Mouse (Mus musculus): ENCODE results near the gene Ccr8.

Ccr8 gene

GRCm38 (mm10) chr9:120091696-120092238, at the start of gene Ccr8:
Gene Ccr8 (plus strand): TSS chr9:120092114.
- DNase-seq (ENCODE audit: low read depth, low spot score) = no peak

GRCm38 (mm10) chr9:120043115-120043514, 48.8 kb upstream of the Ccr8 start:
- DNase-seq (ENCODE audit: low read depth, low spot score) = no peak

- no peak for DNase-seq (ENCODE audit: low read depth, low spot score)
Observed at GRCm38 (mm10) chr9:120048495-120048894, 43.4 kb upstream of the Ccr8 start.

GRCm38 (mm10) chr9:120049407-120049806, 42.5 kb upstream of the Ccr8 start:
- no peak for DNase-seq (ENCODE audit: low read depth, low spot score)

- no peak for DNase-seq (ENCODE audit: low read depth, low spot score)
Observed at GRCm38 (mm10) chr9:120054545-120055277, 37.2 kb upstream of the Ccr8 start.

- no peak for DNase-seq (ENCODE audit: low read depth, low spot score)
Observed at GRCm38 (mm10) chr9:120056201-120056600, 35.7 kb upstream of the Ccr8 start.

GRCm38 (mm10) chr9:120058730-120059129, 33.2 kb upstream of the Ccr8 start:
- no peak for DNase-seq (ENCODE audit: low read depth, low spot score)

GRCm38 (mm10) chr9:120064317-120064716, 27.6 kb upstream of the Ccr8 start:
- no peak for DNase-seq (ENCODE audit: low read depth, low spot score)

GRCm38 (mm10) chr9:120067609-120068008, 24.3 kb upstream of the Ccr8 start:
- no peak for DNase-seq (ENCODE audit: low read depth, low spot score)

GRCm38 (mm10) chr9:120068047-120068446, 23.9 kb upstream of the Ccr8 start:
- DNase-seq (ENCODE audit: low read depth, low spot score) = no peak

- DNase-seq (ENCODE audit: low read depth, low spot score) = no peak
Observed at GRCm38 (mm10) chr9:120069779-120070178, 22.1 kb upstream of the Ccr8 start, which contains the start of gene Cx3cr1. Gene Cx3cr1 (minus strand): TSS chr9:120069879.

- DNase-seq (ENCODE audit: low read depth, low spot score) = no peak
Observed at GRCm38 (mm10) chr9:120071251-120071650, 20.7 kb upstream of the Ccr8 start.

GRCm38 (mm10) chr9:120073169-120073568, 18.7 kb upstream of the Ccr8 start:
- DNase-seq (ENCODE audit: low read depth, low spot score) = peak; percentile 62

GRCm38 (mm10) chr9:120074516-120074915, 17.4 kb upstream of the Ccr8 start:
- no peak for DNase-seq (ENCODE audit: low read depth, low spot score)

- DNase-seq (ENCODE audit: low read depth, low spot score) = no peak
Observed at GRCm38 (mm10) chr9:120078241-120078640, 13.7 kb upstream of the Ccr8 start.

- no peak for DNase-seq (ENCODE audit: low read depth, low spot score)
Observed at GRCm38 (mm10) chr9:120079901-120080300, 12.0 kb upstream of the Ccr8 start.

- peak; percentile 62 for DNase-seq (ENCODE audit: low read depth, low spot score)
Observed at GRCm38 (mm10) chr9:120080546-120081108, 11.3 kb upstream of the Ccr8 start.

- DNase-seq (ENCODE audit: low read depth, low spot score) = peak; percentile 82
Observed at GRCm38 (mm10) chr9:120081247-120081646, 10.7 kb upstream of the Ccr8 start.

GRCm38 (mm10) chr9:120081967-120082366, 9.9 kb upstream of the Ccr8 start:
- DNase-seq (ENCODE audit: low read depth, low spot score) = no peak

- no peak for DNase-seq (ENCODE audit: low read depth, low spot score)
Observed at GRCm38 (mm10) chr9:120082691-120083090, 9.2 kb upstream of the Ccr8 start.

- DNase-seq (ENCODE audit: low read depth, low spot score) = no peak
Observed at GRCm38 (mm10) chr9:120083158-120083894, 8.6 kb upstream of the Ccr8 start.

- DNase-seq (ENCODE audit: low read depth, low spot score) = no peak
Observed at GRCm38 (mm10) chr9:120084406-120084805, 7.5 kb upstream of the Ccr8 start.
